Mouse (Mus musculus): ENCODE measurements around the gene Rai14.

Rai14 gene

DNA sequence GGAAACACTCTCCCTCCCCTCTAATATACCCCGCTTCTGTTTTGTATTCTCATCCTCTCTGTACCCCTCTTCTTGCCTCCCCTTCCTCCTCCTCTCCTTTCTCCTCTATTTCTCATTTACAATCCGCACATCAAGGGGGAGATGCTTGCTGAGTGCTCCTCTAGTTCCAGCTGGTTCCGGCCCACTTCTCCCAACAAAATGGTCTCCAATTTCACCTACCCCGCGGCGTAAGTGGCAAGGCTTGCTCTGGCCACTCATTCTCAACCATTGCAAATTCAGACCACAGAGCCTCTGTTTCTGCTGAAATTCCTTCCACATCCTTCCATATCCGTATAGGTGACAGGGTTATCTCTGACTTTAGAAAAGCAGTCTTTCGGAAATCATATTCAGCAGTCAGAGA lies 20.8 kb upstream of the Rai14 start:
- Histone ChIP-seq H3K27me3 (ENCODE audit: control insufficient read depth, insufficient read depth, low read length, poor library complexity, severe bottlenecking) (no peaks in the 10 kb centered on the region; the same call in 1 of the 2 replicates), H3K36me3 (ENCODE audit: control insufficient read depth, insufficient read depth, low read length, poor library complexity, severe bottlenecking) (no peaks in the 10 kb centered on the region)
- no peak for DNase-seq (ENCODE audit: low read depth, low spot score)

- H3K27me3 ChIP-seq (ENCODE audit: control insufficient read depth, insufficient read depth, low read length, poor library complexity, severe bottlenecking) = no peaks in the 10 kb centered on the region; the same call in 1 of the 2 replicates
- no peaks in the 10 kb centered on the region for H3K36me3 ChIP-seq (ENCODE audit: control insufficient read depth, insufficient read depth, low read length, poor library complexity, severe bottlenecking)
- DNase-seq (ENCODE audit: low read depth, low spot score) = no peak
Observed at GRCm38 (mm10) chr15:10731398-10731797, 17.0 kb upstream of the Rai14 start.

GRCm38 (mm10) chr15:10726272-10726671 lies 11.8 kb upstream of the Rai14 start:
- H3K36me3 ChIP-seq (ENCODE audit: control insufficient read depth, insufficient read depth, low read length, poor library complexity, severe bottlenecking) = no peaks in the 10 kb centered on the region
- no peaks in the 10 kb centered on the region for H3K27me3 ChIP-seq (ENCODE audit: control insufficient read depth, insufficient read depth, low read length, poor library complexity, severe bottlenecking)
- no peak for DNase-seq (ENCODE audit: low read depth, low spot score)

GRCm38 (mm10) chr15:10724857-10725256 lies 10.4 kb upstream of the Rai14 start:
- H3K36me3 ChIP-seq (ENCODE audit: control insufficient read depth, insufficient read depth, low read length, poor library complexity, severe bottlenecking) = no peaks in the 10 kb centered on the region
- DNase-seq (ENCODE audit: low read depth, low spot score) = no peak
- H3K27me3 ChIP-seq (ENCODE audit: control insufficient read depth, insufficient read depth, low read length, poor library complexity, severe bottlenecking) = no peaks in the 10 kb centered on the region

DNA sequence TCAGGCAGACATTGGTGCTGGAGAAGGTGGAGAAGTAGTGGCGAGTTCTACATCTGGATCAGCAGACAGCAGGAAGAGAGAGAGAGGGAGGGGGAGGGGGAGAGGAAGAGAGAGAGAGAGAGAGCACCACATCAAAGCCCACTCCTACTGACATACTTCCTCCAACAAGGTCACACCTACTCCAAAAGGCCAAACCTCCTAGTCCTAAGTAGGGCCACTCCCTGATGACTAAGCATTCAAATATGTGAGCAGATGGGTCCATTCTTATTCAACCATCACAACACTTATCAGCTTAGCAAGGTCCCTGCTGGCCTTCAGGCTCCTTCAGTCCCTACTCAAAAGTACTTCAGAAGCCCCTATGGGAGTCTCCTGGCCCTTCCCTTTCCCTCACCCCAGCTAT lies 9.1 kb upstream of the Rai14 start:
- Histone ChIP-seq H3K36me3 (ENCODE audit: control insufficient read depth, insufficient read depth, low read length, poor library complexity, severe bottlenecking) (no peaks in the 10 kb centered on the region), H3K27me3 (ENCODE audit: control insufficient read depth, insufficient read depth, low read length, poor library complexity, severe bottlenecking) (no peaks in the 10 kb centered on the region)
- no peak for DNase-seq (ENCODE audit: low read depth, low spot score)

- Histone ChIP-seq H3K27me3 (ENCODE audit: control insufficient read depth, insufficient read depth, low read length, poor library complexity, severe bottlenecking) (no peaks in the 10 kb centered on the region), H3K36me3 (ENCODE audit: control insufficient read depth, insufficient read depth, low read length, poor library complexity, severe bottlenecking) (no peaks in the 10 kb centered on the region)
- no peak for DNase-seq (ENCODE audit: low read depth, low spot score)
Observed at GRCm38 (mm10) chr15:10722629-10723339, 8.4 kb upstream of the Rai14 start.

- Histone ChIP-seq H3K27me3 (ENCODE audit: control insufficient read depth, insufficient read depth, low read length, poor library complexity, severe bottlenecking) (no peaks in the 10 kb centered on the region), H3K36me3 (ENCODE audit: control insufficient read depth, insufficient read depth, low read length, poor library complexity, severe bottlenecking) (no peaks in the 10 kb centered on the region)
- DNase-seq (ENCODE audit: low read depth, low spot score) = no peak
Observed at GRCm38 (mm10) chr15:10721259-10721781, 6.9 kb upstream of the Rai14 start.

- DNase-seq (ENCODE audit: low read depth, low spot score) = no peak
- H3K27me3 ChIP-seq (ENCODE audit: control insufficient read depth, insufficient read depth, low read length, poor library complexity, severe bottlenecking) = no peaks in the 10 kb centered on the region
- H3K36me3 ChIP-seq (ENCODE audit: control insufficient read depth, insufficient read depth, low read length, poor library complexity, severe bottlenecking) = no peaks in the 10 kb centered on the region
Observed at GRCm38 (mm10) chr15:10720671-10721070, 6.2 kb upstream of the Rai14 start.

DNA sequence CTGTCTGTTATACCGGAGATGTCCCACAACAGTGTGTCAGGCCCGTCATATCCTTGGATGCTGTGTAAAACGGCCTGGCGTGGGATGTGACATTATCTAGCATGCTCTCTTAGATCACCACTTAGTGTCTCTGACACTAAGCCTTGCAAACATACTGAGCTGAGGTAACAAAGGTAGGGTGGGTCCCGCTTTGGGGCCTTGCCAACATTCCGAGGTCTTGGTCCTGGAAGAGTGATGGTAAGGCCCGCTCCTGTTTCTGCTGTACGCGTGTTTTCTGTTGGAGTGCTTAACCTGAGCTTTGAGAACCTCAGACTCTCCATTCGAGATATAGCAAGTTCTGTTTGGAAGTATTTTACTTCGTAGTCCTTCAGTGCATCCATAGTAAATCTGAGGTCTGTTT lies 5.8 kb upstream of the Rai14 start:
- H3K36me3 ChIP-seq (ENCODE audit: control insufficient read depth, insufficient read depth, low read length, poor library complexity, severe bottlenecking) = no peaks in the 10 kb centered on the region
- no peaks in the 10 kb centered on the region for H3K27me3 ChIP-seq (ENCODE audit: control insufficient read depth, insufficient read depth, low read length, poor library complexity, severe bottlenecking)
- no peak for DNase-seq (ENCODE audit: low read depth, low spot score)

DNA sequence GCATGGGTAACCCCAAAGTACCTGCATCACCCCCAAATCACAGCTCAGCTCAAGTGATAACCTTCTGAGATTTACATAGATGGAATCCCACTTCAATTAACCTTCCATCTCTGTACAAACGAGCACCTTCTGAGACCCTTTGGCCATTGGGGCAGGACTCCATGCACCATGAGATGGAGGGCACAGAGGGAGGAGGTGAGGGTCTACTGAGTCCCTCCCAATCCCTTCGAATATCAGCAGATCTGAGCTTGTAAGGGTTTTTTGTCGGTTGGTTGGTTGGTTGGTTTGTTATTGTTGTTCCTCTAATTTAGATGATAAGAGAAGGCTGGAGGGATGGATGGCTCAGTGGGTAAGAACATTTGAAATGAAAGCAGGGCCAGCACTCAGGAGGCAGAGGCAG lies 5.1 kb upstream of the Rai14 start:
- DNase-seq (ENCODE audit: low read depth, low spot score) = no peak
- no peaks in the 10 kb centered on the region for H3K27me3 ChIP-seq (ENCODE audit: control insufficient read depth, insufficient read depth, low read length, poor library complexity, severe bottlenecking)
- no peaks in the 10 kb centered on the region for H3K36me3 ChIP-seq (ENCODE audit: control insufficient read depth, insufficient read depth, low read length, poor library complexity, severe bottlenecking)

- Histone ChIP-seq H3K36me3 (ENCODE audit: control insufficient read depth, insufficient read depth, low read length, poor library complexity, severe bottlenecking) (no peaks in the 10 kb centered on the region), H3K27me3 (ENCODE audit: control insufficient read depth, insufficient read depth, low read length, poor library complexity, severe bottlenecking) (no peaks in the 10 kb centered on the region; the same call in 1 of the 2 replicates)
- DNase-seq (ENCODE audit: low read depth, low spot score) = no peak
Observed at GRCm38 (mm10) chr15:10718763-10719162, 4.3 kb upstream of the Rai14 start.

GRCm38 (mm10) chr15:10717284-10717683 lies 2.9 kb upstream of the Rai14 start:
- H3K27me3 ChIP-seq (ENCODE audit: control insufficient read depth, insufficient read depth, low read length, poor library complexity, severe bottlenecking) = no peaks in the 10 kb centered on the region; the same call in 1 of the 2 replicates
- no peaks in the 10 kb centered on the region for H3K36me3 ChIP-seq (ENCODE audit: control insufficient read depth, insufficient read depth, low read length, poor library complexity, severe bottlenecking)

DNA sequence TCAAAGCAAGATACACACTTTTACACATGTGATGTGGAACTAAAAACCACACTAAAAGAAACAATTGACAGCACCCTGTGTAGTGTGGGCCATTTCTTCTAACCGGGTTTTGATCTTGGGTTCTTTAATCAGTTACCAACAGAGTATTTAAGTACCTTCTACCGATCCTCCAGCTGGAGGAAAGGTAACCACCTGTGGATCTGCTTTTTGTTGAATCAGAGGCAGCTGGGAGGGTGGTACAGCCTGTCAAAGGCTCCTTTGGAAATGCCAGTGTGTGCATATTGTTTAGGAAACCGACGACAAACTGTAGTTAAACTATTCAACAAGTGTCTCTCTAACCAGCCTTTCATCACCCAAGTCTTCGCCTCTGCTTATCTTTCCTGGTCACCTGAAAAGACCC lies 1.5 kb upstream of the Rai14 start:
- no peaks in the 10 kb centered on the region; the same call in 1 of the 2 replicates for H3K27me3 ChIP-seq (ENCODE audit: control insufficient read depth, insufficient read depth, low read length, poor library complexity, severe bottlenecking)
- DNase-seq (ENCODE audit: low read depth, low spot score) = no peak

More at GRCm38 (mm10) chr15:10717284-10717683, 2.9 kb upstream of the Rai14 start:
- DNase-seq (ENCODE audit: low read depth, low spot score) = no peak

DNA sequence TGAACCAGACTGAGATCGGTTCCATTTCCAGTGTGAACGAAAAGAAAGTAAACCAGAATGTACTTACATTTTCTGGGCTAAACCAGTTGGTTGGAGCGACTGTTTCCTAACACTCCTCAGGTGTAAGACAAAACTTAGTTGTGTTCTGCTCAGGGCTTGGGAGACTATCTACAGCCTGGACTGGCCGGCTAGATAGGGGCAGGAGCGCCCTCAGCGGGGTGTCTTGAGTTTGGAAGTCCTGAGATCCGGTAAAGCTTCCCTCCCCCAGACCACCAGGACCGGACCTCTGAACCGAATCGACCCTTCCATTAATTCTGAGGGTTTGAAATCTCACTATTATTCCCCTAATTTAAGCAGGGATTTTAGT lies 698 bp upstream of the Rai14 start:
- H3K27me3 ChIP-seq (ENCODE audit: control insufficient read depth, insufficient read depth, low read length, poor library complexity, severe bottlenecking) = no peaks in the 10 kb centered on the region; the same call in 1 of the 2 replicates
- H3K36me3 ChIP-seq (ENCODE audit: control insufficient read depth, insufficient read depth, low read length, poor library complexity, severe bottlenecking) = no peaks in the 10 kb centered on the region
- peak; percentile 3 for DNase-seq (ENCODE audit: low read depth, low spot score)

More for the DNA sequence above, 1.5 kb upstream of the Rai14 start:
- H3K36me3 ChIP-seq (ENCODE audit: control insufficient read depth, insufficient read depth, low read length, poor library complexity, severe bottlenecking) = no peaks in the 10 kb centered on the region

DNA sequence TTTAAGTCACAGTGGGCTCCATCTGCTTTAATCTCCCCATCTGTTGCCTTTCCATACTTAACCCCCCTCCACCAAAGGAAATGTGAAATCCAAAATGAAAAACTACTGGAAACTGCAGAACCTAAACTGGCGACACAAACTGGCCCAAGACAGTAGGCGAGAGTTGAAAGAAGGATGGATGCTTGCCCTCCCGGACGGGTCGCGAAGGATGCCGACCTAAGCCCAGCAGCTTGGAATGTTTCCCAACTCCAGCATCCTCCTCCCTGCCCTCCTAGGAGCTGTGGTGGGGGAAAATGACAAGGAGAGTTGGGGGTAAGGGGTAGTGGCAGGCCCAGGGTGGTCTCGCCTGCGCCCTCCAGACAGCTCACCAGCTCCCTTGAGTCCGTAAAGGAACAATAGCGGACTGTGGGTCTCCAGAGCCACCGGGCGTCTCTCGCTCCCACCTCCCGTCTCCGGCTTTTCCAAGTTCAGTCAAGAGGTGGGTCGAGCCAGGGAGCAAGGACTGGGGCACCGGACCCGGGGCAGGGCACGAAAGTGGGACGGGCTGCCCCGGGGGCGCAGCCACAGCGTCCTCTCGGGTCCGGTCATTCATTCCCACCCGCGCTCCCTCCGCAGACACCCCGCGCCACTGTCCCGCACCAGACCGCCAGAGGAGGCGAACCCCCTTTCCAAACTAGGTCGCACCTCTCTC lies 653 bp downstream of the Rai14 start:
- Histone ChIP-seq H3K27me3 (ENCODE audit: control insufficient read depth, insufficient read depth, low read length, poor library complexity, severe bottlenecking) (no peaks in the 10 kb centered on the region; the same call in 1 of the 2 replicates), H3K36me3 (ENCODE audit: control insufficient read depth, insufficient read depth, low read length, poor library complexity, severe bottlenecking) (no peaks in the 10 kb centered on the region)
- DNase-seq (ENCODE audit: low read depth, low spot score) = no peak
